Mouse (Mus musculus) MEL (cell line): ENCODE data around the gene Mylpf. TPM values are rescaled to one million over a fixed set of nuclear protein-coding genes. Genes with fewer than 3 reads are reported as not detected.
A peak's percentile ranks its signal among the peaks of the same experiment; 100 is the strongest.

ENCODE experiments used
- DNase-seq: peaks from one replicate; pipeline ENCODE4 v3.0.0; 2011; ENCODE audit warnings: low read depth, low spot score
- H3K27ac ChIP-seq: 2 replicates; pipeline ENCODE4 v1.5.1; 2012; ENCODE audit warnings: low read depth, mild to moderate bottlenecking, control low read depth, low read length, moderate library complexity; ENCODE audit not compliant: control insufficient read depth
- H3K27me3 ChIP-seq, 2 experiments: fragments of 150-350 bp in 1 of 2; sonication (generic) in 1 of 2; 2 replicates each; pipeline ENCODE4 v1.6.1; 2012; ENCODE audit warnings: low read length in 2 of 2, mild to moderate bottlenecking in 2 of 2, improper control_type of control experiment in 1 of 2, moderate library complexity in 1 of 2; ENCODE audit not compliant: insufficient read depth in 2 of 2, control insufficient read depth in 1 of 2
- H3K36me3 ChIP-seq, 2 experiments: 2 replicates each; pipeline ENCODE4 v1.6.1; 2012 to 2014; ENCODE audit warnings: low read length in 2 of 2, improper control_type of control experiment in 1 of 2, inconsistent platforms in 1 of 2, mild to moderate bottlenecking in 1 of 2; ENCODE audit not compliant: insufficient read depth in 2 of 2, control insufficient read depth in 1 of 2
- H3K4me1 ChIP-seq, 2 experiments: fragments of 150-350 bp in 1 of 2; sonication (generic) in 1 of 2; 2 replicates each; pipeline ENCODE4 v1.6.1; 2012; ENCODE audit warnings: low read length in 2 of 2, improper control_type of control experiment in 1 of 2, mild to moderate bottlenecking in 1 of 2; ENCODE audit not compliant: insufficient read depth in 2 of 2, control insufficient read depth in 1 of 2
- H3K4me3 ChIP-seq, 2 experiments: fragments of 150-350 bp in 1 of 2; sonication (generic) in 1 of 2; 2 replicates each; pipeline ENCODE4 v1.5.1; 2012; ENCODE audit warnings: low read depth in 2 of 2, low read length in 2 of 2, mild to moderate bottlenecking in 2 of 2, moderate library complexity in 2 of 2, control low read depth in 1 of 2, improper control_type of control experiment in 1 of 2; ENCODE audit not compliant: control insufficient read depth in 1 of 2, insufficient read depth in 1 of 2
- H3K79me2 ChIP-seq: 2 replicates; pipeline ENCODE4 v1.6.1; 2012; ENCODE audit warnings: mild to moderate bottlenecking, low read length, moderate library complexity; ENCODE audit not compliant: control insufficient read depth, poor library complexity, insufficient read depth
- H3K9ac ChIP-seq: 2 replicates; pipeline ENCODE4 v1.6.1; 2012; ENCODE audit warnings: low read depth, mild to moderate bottlenecking, control low read depth, low read length, moderate library complexity; ENCODE audit not compliant: control insufficient read depth, poor library complexity, severe bottlenecking
- H3K9me3 ChIP-seq: fragments of 150-350 bp; sonication (generic); replicated peaks from 2 replicates; pipeline ENCODE4 v1.6.1; 2012; ENCODE audit warnings: mild to moderate bottlenecking, low read length, improper control_type of control experiment, moderate library complexity; ENCODE audit not compliant: insufficient read depth
- BHLHE40 ChIP-seq: IDR thresholded peaks from 2 replicates; pipeline ENCODE4 v1.6.1; 2012; ENCODE audit warnings: low read depth, mild to moderate bottlenecking, inconsistent platforms, low read length, improper control_type of control experiment, borderline replicate concordance
- CHD1 ChIP-seq: IDR thresholded peaks from 2 replicates; pipeline ENCODE4 v1.6.1; 2012; ENCODE audit warnings: low read depth, mild to moderate bottlenecking, inconsistent platforms, low read length, improper control_type of control experiment
- CHD2 ChIP-seq: IDR thresholded peaks from 2 replicates; pipeline ENCODE4 v1.6.1; 2011; ENCODE audit warnings: low read length, improper control_type of control experiment
- CTCF ChIP-seq, 3 experiments: IDR thresholded peaks in 2 of 3; conservative IDR thresholded peaks in 1 of 3; 2 replicates each; pipeline ENCODE4 v1.5.1; 2011 to 2012; ENCODE audit warnings: low read length in 3 of 3, low read depth in 2 of 3, mild to moderate bottlenecking in 2 of 3, improper control_type of control experiment in 1 of 3, inconsistent platforms in 1 of 3, mixed read lengths in 1 of 3, moderate library complexity in 1 of 3; ENCODE audit not compliant: control insufficient read depth in 1 of 3, insufficient read depth in 1 of 3, poor library complexity in 1 of 3, severe bottlenecking in 1 of 3
- E2F4 ChIP-seq: IDR thresholded peaks from 2 replicates; pipeline ENCODE4 v1.6.1; 2011; ENCODE audit warnings: low read depth, low read length, improper control_type of control experiment, borderline replicate concordance
- ELF1 ChIP-seq: IDR thresholded peaks from 2 replicates; pipeline ENCODE4 v1.6.1; 2014; ENCODE audit warnings: low read depth, mild to moderate bottlenecking, inconsistent platforms, low read length, improper control_type of control experiment, moderate library complexity
- ETS1 ChIP-seq: IDR thresholded peaks from 2 replicates; pipeline ENCODE4 v1.6.1; 2012; ENCODE audit warnings: low read depth, mild to moderate bottlenecking, inconsistent platforms, low read length, improper control_type of control experiment, moderate library complexity
- HCFC1 ChIP-seq: IDR thresholded peaks from 2 replicates; pipeline ENCODE4 v1.6.1; 2012; ENCODE audit warnings: low read depth, mild to moderate bottlenecking, inconsistent platforms, low read length, improper control_type of control experiment, moderate library complexity
- KAT2A ChIP-seq: conservative IDR thresholded peaks from 2 replicates; pipeline ENCODE4 v1.6.1; 2012; ENCODE audit warnings: low read depth, low read length, improper control_type of control experiment, inconsistent platforms
- MAFK ChIP-seq: IDR thresholded peaks from 2 replicates; pipeline ENCODE4 v1.6.1; 2011; ENCODE audit warnings: low read depth, mild to moderate bottlenecking, low read length, improper control_type of control experiment, borderline replicate concordance
- MAX ChIP-seq: IDR thresholded peaks from 2 replicates; pipeline ENCODE4 v1.6.1; 2011; ENCODE audit warnings: low read length, improper control_type of control experiment
- MAZ ChIP-seq: IDR thresholded peaks from 2 replicates; pipeline ENCODE4 v1.6.1; 2012; ENCODE audit warnings: low read depth, mild to moderate bottlenecking, inconsistent platforms, low read length, improper control_type of control experiment
- MEF2A ChIP-seq: IDR thresholded peaks from 2 replicates; pipeline ENCODE4 v1.6.1; 2014; ENCODE audit warnings: low read depth, mild to moderate bottlenecking, inconsistent platforms, low read length, improper control_type of control experiment; ENCODE audit not compliant: poor library complexity, insufficient replicate concordance, severe bottlenecking; ENCODE audit errors: extremely low read depth
- MYB ChIP-seq: IDR thresholded peaks from 2 replicates; pipeline ENCODE4 v1.6.1; 2011; ENCODE audit warnings: mild to moderate bottlenecking, low read depth, low read length, improper control_type of control experiment
- MYC ChIP-seq: IDR thresholded peaks from 2 replicates; pipeline ENCODE4 v1.6.1; 2011; ENCODE audit warnings: low read depth, mild to moderate bottlenecking, low read length, improper control_type of control experiment, moderate library complexity
- POLR2AphosphoS2 ChIP-seq: IDR thresholded peaks from 2 replicates; pipeline ENCODE4 v1.6.1; 2011; ENCODE audit warnings: low read length, improper control_type of control experiment
- POLR2AphosphoS5 ChIP-seq: IDR thresholded peaks from 2 replicates; pipeline ENCODE4 v1.6.1; 2012; ENCODE audit warnings: low read depth, borderline replicate concordance, mild to moderate bottlenecking, inconsistent platforms, low read length, moderate library complexity, mixed read lengths
- RAD21 ChIP-seq: IDR thresholded peaks from 2 replicates; pipeline ENCODE4 v1.6.1; 2011; ENCODE audit warnings: mild to moderate bottlenecking, low read depth, low read length, improper control_type of control experiment
- SIN3A ChIP-seq: IDR thresholded peaks from 2 replicates; pipeline ENCODE4 v1.6.1; 2012; ENCODE audit warnings: low read length, improper control_type of control experiment, inconsistent platforms
- SMC3 ChIP-seq: IDR thresholded peaks from 2 replicates; pipeline ENCODE4 v1.6.1; 2011; ENCODE audit warnings: low read depth, low read length, improper control_type of control experiment
- TAL1 ChIP-seq: IDR thresholded peaks from 2 replicates; pipeline ENCODE4 v1.6.1; 2012; ENCODE audit warnings: mild to moderate bottlenecking, inconsistent platforms, low read length, moderate library complexity, mixed read lengths
- TBP ChIP-seq: IDR thresholded peaks from 2 replicates; pipeline ENCODE4 v1.8.0; 2011; ENCODE audit warnings: low read depth, low read length, improper control_type of control experiment
- TCF12 ChIP-seq: IDR thresholded peaks from 2 replicates; pipeline ENCODE4 v1.6.1; 2014; ENCODE audit warnings: low read depth, mild to moderate bottlenecking, inconsistent platforms, low read length, improper control_type of control experiment, moderate library complexity
- UBTF ChIP-seq: IDR thresholded peaks from 2 replicates; pipeline ENCODE4 v1.6.1; 2012; ENCODE audit warnings: low read depth, mild to moderate bottlenecking, inconsistent platforms, low read length, improper control_type of control experiment, moderate library complexity, borderline replicate concordance; ENCODE audit not compliant: insufficient read depth
- USF1 ChIP-seq: IDR thresholded peaks from 2 replicates; pipeline ENCODE4 v1.6.1; 2014; ENCODE audit warnings: low read depth, mild to moderate bottlenecking, inconsistent platforms, low read length, improper control_type of control experiment, moderate library complexity
- USF2 ChIP-seq, 2 experiments: IDR thresholded peaks; 2 replicates each; pipeline ENCODE4 v1.6.1; 2011 to 2012; ENCODE audit warnings: improper control_type of control experiment in 2 of 2, low read length in 2 of 2, borderline replicate concordance in 1 of 2, inconsistent platforms in 1 of 2, low read depth in 1 of 2, mild to moderate bottlenecking in 1 of 2; ENCODE audit not compliant: insufficient read depth in 1 of 2
- ZC3H11A ChIP-seq: IDR thresholded peaks from 2 replicates; pipeline ENCODE4 v1.6.1; 2012; ENCODE audit warnings: low read depth, mild to moderate bottlenecking, inconsistent platforms, low read length, improper control_type of control experiment
- ZKSCAN1 ChIP-seq: IDR thresholded peaks from 2 replicates; pipeline ENCODE4 v1.6.1; 2012; ENCODE audit warnings: low read depth, mild to moderate bottlenecking, inconsistent platforms, low read length, improper control_type of control experiment, moderate library complexity
- ZMIZ1 ChIP-seq: IDR thresholded peaks from 2 replicates; pipeline ENCODE4 v1.6.1; 2012; ENCODE audit warnings: low read depth, mild to moderate bottlenecking, inconsistent platforms, low read length, improper control_type of control experiment, moderate library complexity
- polyA plus RNA-seq, 2 experiments: library from polyadenylated mRNA; stranded (reverse) in 1 of 2; unstranded in 1 of 2; fragments of >175 nt in 1 of 2; fragments of >200 nt in 1 of 2; gene quantifications; 2 replicates each; pipeline versions ENCODE4 v1.2.1 to v1.2.4; 2012; ENCODE audit warnings: low replicate concordance in 2 of 2, low read depth in 1 of 2; ENCODE audit not compliant: insufficient read length in 2 of 2, insufficient read depth in 1 of 2, missing spikeins in 1 of 2
- total RNA-seq: library from RNA; depleted of rRNA; stranded (reverse); fragments of 300-350 nt; gene quantifications from 2 replicates; pipeline ENCODE4 v1.2.3, GENCODE M21; 2012

The Mylpf gene
- total and polyA plus RNA-seq, 3 experiments, result 9.1 to 11.2 TPM; not detected in 1

GRCm38 (mm10) chr7:127194633-127195029 lies 14.1 kb upstream of the Mylpf start:
- no peak overlapping the region for H3K27ac ChIP-seq
- peaks cover 0 to 12% of the 10 kb centered on the region in 2 experiments; a peak in 2 of 4 replicates for H3K36me3 ChIP-seq
- H3K79me2 ChIP-seq, result peaks cover 14% of the 10 kb centered on the region
- no peaks in the 10 kb centered on the region for H3K27me3 ChIP-seq
- H3K4me3 ChIP-seq, result peak overlapping the region; percentile 60 to 99; a peak in 3 of 4 replicates
- H3K9ac ChIP-seq, result peak overlapping the region; percentile 94
- TF ChIP-seq MYC, result no peak
- no peak for TF ChIP-seq HCFC1
- TF ChIP-seq CHD1, result no peak
- TF ChIP-seq MAZ, result no peak
- TF ChIP-seq MYB, result no peak
- no peaks in the 10 kb centered on the region for H3K9me3 ChIP-seq
- peaks cover 0 to 12% of the 10 kb centered on the region in 2 experiments; a peak in 2 of 4 replicates for H3K4me1 ChIP-seq
- DNase-seq, result no peak

- Histone ChIP-seq H3K9ac (peak within 1 kb of the TSS; percentile 94), H3K36me3 (peaks cover 0 to 12% of the 10 kb centered on the region in 2 experiments; a peak in 2 of 4 replicates), H3K4me3 (peak within 1 kb of the TSS; percentile 60 to 99), H3K27ac (peak within 1 kb of the TSS; percentile 92), H3K27me3 (no peaks in the 10 kb centered on the region), H3K4me1 (peaks cover 0 to 12% of the 10 kb centered on the region in 2 experiments; a peak in 2 of 4 replicates), H3K9me3 (no peaks in the 10 kb centered on the region), H3K79me2 (peaks cover 14% of the 10 kb centered on the region)
- DNase-seq, result peak; percentile 98
- TF ChIP-seq SMC3 (peak; percentile 38), MYC (peak; percentile 77), MEF2A (no peak), UBTF (0 out of 2 replicates have a peak, but pooled peaks have one; percentile 47), TAL1 (no peak), KAT2A (peak; percentile 98), BHLHE40 (peak; percentile 57; the same call in 1 of the 2 replicates), TCF12 (no peak; the same call in 1 of the 2 replicates), ZC3H11A (no peak), TBP (peak; percentile 51; the same call in 1 of the 2 replicates), HCFC1 (peak; percentile 98), POLR2AphosphoS5 (peak; percentile 20; the same call in 1 of the 2 replicates), ZMIZ1 (peak; percentile 67; the same call in 1 of the 2 replicates), SIN3A (peak; percentile 93), USF2 (IDR thresholded peaks at IDR 0.05; ENCODE audit: borderline replicate concordance in 1 of 2, insufficient read depth in 1 of 2, low read depth in 1 of 2, low read length in 2 of 2) (no peak), CTCF (IDR thresholded peaks at IDR 0.05 in 2 of 3, conservative IDR thresholded peaks at IDR 0.05 in 1 of 3; ENCODE audit: control insufficient read depth in 1 of 3, insufficient read depth in 1 of 3, low read depth in 2 of 3, low read length in 3 of 3, poor library complexity in 1 of 3, severe bottlenecking in 1 of 3) (peak in 2 of 3 experiments; percentile 18 to 38; a peak in 2 of 6 replicates), USF1 (peak; percentile 23; the same call in 1 of the 2 replicates), CHD2 (peak; percentile 96), ELF1 (peak; percentile 99), ZKSCAN1 (no peak), MAX (peak; percentile 92), ETS1 (peak; percentile 41; the same call in 1 of the 2 replicates), E2F4 (peak; percentile 99), MAFK (no peak), RAD21 (no peak; the same call in none of the 2 replicates), POLR2AphosphoS2 (peak; percentile 96)
These were observed 13.0 kb upstream of the Mylpf start, which contains the start of gene Cd2bp2 for GRCm38 (mm10) chr7:127195544-127196295. TSS of gene Cd2bp2 (minus strand) at chr7:127196050.
